Mouse (Mus musculus): ENCODE measurements around the gene Cep19.
"Not testable (repeated sequence)": the region's sequence is repeated elsewhere in the genome, so short reads cannot be mapped to it uniquely, and the experiment has no call there.

Cep19 gene

GRCm38 (mm10) chr16:32099638-32100150 lies at the start of gene Cep19, which contains the start of gene Pigx:
Gene Cep19 (plus strand): TSS chr16:32099800.
Gene Pigx (minus strand): TSS chr16:32099740.
- peak; percentile 84 to 89 for DNase-seq (ENCODE audit: low spot score in 2 of 2)

GRCm38 (mm10) chr16:32058817-32059216 lies 40.8 kb upstream of the Cep19 start:
- no peak for DNase-seq (ENCODE audit: low spot score in 2 of 2)

GRCm38 (mm10) chr16:32059840-32060523 lies 39.6 kb upstream of the Cep19 start:
- no peak for DNase-seq (ENCODE audit: low spot score in 2 of 2)

DNA sequence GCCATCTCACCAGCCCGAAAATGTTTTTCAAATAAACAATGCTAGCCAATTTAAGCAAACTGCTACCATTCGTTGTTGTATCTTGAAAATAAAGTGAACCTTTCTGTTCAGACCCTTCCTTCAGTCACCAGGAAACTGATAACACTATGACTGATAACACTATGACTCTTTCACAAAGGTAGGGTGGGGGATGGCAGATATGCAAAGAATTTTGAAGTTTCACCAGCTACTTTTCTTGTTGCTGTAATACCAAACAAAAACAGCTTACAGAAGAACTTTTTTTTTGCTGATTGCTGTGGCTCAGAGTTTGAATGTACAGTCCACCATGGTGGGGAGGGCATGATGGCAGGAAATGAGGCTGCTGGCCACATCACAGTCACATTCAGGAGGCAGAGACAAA lies 37.4 kb upstream of the Cep19 start:
- DNase-seq (ENCODE audit: low spot score in 2 of 2), result no peak

DNA sequence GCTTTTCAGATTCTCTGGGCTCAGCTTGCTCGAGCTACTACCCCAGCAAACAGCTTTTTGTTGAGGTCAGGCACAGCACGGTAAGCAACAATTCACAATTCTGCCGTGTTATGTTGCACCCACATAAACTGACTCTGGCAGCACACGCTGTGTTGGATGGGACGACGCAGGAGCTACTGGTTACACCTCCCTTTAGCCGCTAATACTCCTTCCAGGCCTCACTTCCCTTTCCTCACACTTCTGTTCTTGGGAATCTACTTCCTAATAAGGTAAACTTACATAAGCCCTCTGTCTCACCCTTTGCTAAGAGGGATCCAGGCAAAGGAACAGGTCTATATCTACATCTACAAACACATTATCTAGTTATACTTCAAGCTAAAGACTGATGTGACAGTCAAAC lies 35.7 kb upstream of the Cep19 start:
- no peak for DNase-seq (ENCODE audit: low spot score in 2 of 2)

DNA sequence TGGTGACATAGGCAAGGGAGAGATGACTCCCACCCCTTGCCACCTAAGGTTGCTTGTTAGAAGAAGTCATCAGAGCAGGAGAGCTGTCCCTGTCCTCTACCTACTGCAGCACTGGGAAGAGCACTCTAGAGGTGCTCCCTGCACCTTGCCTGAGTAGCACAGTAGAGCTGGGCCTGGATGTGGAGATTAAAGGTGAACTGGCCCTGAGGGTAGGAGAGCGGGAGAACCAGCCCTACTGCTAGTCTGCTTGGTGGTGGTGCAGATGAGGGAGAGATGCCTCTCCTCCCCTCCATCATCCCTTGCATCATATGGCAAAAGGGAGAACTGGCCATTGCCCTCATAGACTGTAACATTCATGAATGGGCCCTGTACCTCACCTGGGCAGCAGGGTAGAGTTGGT lies 32.7 kb upstream of the Cep19 start:
- DNase-seq (ENCODE audit: low spot score in 2 of 2), result no peak

GRCm38 (mm10) chr16:32068389-32069300 lies 31.0 kb upstream of the Cep19 start:
- DNase-seq (ENCODE audit: low spot score in 2 of 2), result no peak

DNA sequence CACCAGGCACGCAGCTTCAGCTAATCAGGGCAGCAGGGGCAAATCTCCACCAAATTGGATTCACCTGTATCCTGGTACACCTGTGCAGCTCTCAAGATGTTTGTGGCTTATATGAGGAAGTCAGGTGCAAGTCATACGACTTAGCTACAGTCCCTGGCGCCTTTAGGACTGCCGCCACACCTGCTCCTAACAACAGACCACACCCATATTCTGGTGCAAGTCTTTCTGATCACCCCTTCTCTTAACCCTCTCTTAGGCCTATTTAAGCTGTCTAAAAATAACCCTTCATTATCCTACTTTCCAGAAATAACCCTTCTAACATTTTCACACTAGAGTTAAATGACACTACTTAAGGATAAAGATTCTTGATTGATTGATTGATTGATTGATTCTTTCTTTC lies 29.5 kb upstream of the Cep19 start:
- not testable (repeated sequence) for DNase-seq (ENCODE audit: low spot score in 2 of 2)

DNA sequence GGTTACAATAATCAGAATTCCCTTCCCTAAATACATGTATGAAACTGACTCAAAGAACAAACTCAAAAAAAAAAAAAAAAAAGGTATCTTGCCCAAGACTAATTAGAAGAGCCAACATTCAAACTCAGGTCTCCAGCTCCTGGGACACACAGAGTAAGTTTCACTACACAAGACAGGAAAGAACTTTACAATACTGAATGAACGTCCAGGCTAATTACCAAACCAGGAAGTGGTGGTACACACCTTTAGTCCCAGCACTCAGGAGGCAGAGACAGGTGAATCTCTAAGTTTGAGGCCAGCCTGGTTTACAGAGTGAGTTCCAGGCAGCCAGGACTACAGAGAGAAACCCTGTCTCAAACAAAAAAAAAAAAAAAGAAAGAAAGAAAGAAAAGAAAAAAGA lies 23.8 kb upstream of the Cep19 start:
- DNase-seq (ENCODE audit: low spot score in 2 of 2), result no peak

DNA sequence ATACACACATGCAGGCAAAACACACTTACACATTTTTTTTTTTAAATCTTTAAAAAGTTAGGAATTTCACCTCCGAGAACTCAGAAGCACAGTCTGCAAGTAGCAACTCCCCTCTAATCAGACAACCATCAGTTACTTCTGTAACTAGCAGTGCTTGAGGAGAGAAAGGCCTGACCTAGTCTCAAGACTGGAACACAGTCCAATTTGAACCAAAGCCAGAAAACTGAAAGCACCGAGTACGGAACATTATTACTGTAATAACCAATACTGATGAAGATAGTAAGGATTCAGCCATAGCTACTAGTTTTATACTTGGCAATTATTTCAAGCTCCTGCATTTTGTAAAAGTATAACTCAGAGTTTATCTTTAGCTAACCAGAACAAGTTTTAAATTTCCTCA lies 23.2 kb upstream of the Cep19 start:
- no peak for DNase-seq (ENCODE audit: low spot score in 2 of 2)

DNA sequence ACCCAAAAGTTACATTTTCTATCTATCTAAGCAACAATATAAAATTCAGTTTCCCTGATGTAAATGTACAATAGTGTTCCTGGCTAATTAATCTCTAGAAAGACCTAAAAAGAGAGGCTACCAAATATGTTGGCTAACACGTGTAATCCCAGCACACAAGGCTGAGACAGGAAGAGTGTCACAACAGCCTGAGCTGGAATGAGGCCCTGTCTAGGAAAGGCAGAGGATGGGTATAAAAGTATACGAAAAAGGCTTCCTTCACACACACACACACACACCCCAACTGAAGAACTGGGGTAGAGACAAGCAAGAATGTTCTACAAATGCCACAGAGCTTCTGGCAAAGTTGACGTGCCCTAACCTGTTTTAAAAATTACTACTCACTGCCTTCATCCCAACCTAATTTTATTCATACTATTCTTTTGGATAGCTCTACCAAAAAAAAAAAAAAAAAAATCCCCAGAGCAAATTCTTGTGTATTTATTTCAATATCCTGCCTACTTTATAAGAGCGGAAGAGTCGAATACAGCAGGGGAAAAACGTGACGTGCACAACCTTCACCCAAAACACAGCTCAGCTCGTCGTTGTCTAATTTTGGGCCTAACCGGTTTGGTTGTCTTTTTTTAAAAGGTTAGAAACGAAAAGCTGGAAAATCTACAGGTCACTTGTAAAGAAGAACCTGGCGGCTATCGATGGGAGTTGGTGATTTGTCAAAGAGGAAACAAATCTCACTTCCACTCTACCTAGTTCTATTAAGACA lies 21.8 kb upstream of the Cep19 start:
- no peak for DNase-seq (ENCODE audit: low spot score in 2 of 2)

DNA sequence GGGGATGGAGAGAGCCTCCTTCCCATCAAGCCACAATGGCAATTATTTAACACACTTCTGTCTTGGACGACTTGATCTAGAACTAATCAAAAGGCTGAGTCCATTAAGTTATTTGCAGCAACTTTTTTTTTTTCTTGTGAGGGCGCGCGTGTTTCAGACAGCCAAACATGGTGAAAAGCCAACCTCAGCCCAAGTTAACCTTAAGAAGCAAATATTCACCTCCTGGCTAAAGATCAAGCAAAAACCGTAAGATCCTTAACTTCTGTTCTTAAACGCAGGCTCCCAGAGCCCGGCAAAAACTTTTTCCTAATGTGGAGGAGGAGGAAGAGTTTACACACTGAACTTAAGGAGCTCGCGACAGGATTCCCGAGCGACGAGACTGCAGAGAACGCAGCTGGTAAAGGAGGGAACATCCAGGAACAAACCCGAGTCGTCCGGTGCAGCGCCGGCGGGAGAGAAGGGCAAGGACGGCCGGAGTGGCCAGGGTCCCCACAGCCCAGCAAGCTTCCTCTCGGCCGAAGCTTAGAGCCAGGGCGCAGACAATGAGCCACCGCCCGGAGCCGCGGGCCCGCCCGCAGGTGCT lies 21.1 kb upstream of the Cep19 start:
- DNase-seq (ENCODE audit: low spot score in 2 of 2), result no peak

DNA sequence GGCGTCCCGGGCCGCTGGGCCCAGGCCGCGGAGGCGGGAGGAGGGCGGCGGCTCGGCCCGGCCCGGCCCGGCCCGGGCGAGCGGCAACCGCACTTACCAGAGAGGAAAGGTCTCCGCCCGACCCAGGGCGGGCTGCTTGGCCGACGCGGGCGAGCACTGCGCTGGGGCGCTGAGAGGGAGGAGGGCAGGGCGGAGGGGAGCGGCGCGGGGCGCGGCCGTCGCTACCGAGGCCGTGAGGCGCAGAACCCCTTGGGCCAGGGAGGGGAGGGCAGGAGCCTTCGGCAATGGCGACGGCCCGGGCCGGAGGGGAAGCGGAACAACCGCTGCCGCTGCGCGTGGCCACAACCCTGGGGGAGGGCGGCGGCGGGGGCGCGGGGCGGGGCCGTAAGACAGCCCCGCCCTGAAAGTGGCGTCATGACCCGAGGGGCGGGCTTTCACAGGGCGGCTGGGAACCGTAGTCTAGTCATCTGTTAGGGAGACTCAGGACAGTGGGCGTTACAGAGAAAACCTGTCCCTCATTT lies 20.5 kb upstream of the Cep19 start, which contains the start of gene Pak2:
Gene Pak2 (minus strand): TSS at position 352 of the 521 bp plus-strand sequence.
- DNase-seq (ENCODE audit: low spot score in 2 of 2), result peak; percentile 85 to 88

DNA sequence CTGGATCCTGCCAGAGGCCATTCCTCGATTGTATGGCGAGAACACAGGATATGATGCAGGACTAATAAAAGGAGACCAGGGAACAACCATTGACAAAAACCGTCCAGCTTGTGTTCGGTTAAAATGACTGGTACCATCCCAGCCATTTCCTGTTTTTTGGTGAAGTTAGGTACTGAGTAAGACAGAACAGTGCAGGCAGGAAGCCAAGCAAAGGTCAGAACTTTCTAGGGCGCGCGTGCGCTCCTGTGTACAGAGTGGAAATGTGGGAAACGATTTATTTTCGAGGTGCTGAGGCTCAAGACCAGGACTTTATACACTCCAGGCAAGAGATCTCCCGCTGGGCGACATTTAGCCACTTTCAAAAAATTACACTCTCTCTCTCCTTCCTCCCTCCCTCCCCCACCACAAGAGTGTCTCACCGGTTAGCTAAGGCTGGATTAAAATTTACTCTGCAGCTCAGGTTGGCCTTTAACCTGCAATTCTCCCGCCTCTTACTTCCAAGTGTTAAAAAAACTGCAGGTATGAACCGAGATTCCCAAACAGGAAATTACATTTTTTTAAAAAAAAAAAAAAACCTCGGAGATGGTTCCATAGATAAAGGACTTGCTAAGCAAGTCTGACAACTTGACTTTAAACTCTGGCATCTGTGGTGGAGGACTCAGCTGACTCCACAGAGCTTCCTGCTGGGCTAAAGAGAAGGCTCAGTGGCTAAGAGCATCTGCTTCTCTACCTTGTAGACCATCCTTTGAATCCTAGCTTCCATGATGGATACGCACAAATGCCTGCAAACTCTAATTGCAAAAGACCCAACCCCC lies 11.8 kb upstream of the Cep19 start:
- no peak for DNase-seq (ENCODE audit: low spot score in 2 of 2)

DNA sequence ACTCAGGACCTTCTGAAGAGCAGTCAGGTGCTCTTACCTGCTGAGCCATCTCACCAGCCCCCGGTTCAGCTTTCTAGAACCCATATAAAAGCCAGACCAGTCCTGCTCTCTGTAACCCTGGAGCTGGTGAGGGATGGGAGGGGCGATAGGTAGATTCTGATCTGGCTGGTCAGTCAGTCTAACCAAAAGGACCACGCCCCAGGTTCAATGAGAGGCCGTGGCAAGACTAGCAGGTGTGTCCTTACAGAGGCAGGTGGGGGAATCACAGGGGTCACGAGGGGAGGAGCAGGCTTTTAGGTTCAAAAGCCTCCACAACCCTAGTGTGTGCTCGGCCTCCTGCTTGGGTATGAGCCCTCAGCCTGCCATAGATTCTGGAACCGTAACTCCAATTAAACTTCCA lies 8.1 kb upstream of the Cep19 start:
- no peak for DNase-seq (ENCODE audit: low spot score in 2 of 2)

DNA sequence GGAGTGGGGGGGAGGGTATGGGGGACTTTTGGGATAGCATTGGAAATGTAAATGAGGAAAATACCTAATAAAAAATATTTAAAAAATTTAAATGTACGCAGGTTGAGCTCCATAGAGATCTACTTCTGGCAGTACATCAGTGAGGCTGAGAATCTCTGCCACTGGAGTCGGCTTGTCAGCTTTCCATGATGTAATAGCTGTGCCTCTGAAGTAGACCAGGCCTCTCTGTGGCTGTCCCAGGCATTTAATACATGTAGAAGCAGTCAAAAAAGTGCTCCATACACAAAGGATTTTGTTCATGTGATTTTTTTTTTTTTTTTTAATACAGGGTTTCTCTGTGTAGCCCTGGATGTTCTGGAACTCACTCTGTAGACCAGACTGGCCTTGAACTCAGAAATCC lies 1.8 kb upstream of the Cep19 start:
- DNase-seq (ENCODE audit: low spot score in 2 of 2), result not testable (repeated sequence)

GRCm38 (mm10) chr16:32098897-32099637 lies 533 bp upstream of the Cep19 start:
- no peak for DNase-seq (ENCODE audit: low spot score in 2 of 2)

- DNase-seq (ENCODE audit: low spot score in 2 of 2), result no peak
Observed at GRCm38 (mm10) chr16:32102295-32102694, 2.7 kb downstream of the Cep19 start.

DNA sequence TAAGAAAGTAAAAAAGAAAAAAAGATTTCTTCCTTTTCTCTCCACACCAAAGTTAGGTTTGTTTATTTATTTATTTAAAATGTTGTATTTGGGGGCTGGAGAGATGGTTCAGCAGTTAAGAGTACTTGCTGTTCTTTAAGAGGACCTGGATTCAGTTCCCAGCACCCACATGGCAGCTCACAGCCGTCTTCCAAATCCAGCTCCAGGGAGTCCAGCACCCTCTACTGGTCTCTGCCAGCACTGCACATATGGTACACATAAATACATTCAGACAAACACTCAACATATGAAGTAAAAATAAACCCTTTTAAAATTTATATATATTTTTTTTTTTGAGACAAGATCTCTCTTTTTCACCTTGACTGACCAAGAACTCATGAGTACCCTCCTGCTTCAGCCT lies 6.1 kb downstream of the Cep19 start:
- DNase-seq (ENCODE audit: low spot score in 2 of 2), result no peak

Data from urinary bladder, adult 18-20 months (tissue).